Mouse (Mus musculus): ENCODE data around the gene Tmem238. TPM values are rescaled to one million over a fixed set of nuclear protein-coding genes. Genes with fewer than 3 reads are reported as not detected.
A peak's percentile ranks its signal among the peaks of the same experiment; 100 is the strongest.
"Not testable (repeated sequence)": the region's sequence is repeated elsewhere in the genome, so short reads cannot be mapped to it uniquely, and the experiment has no call there.

Tmem238 gene
- 6.1 and 6.2 TPM in 2 replicates for polyA plus RNA-seq (2012)

- TF ChIP-seq GATA1 (IDR thresholded peaks at IDR 0.05; ENCODE audit: low read length) (no peak), TAL1 (IDR thresholded peaks at IDR 0.05; ENCODE audit: low read length) (no peak)
- peaks cover 25% of the 10 kb centered on the region for H3K36me3 ChIP-seq (ENCODE audit: control insufficient read depth)
- H3K9me3 ChIP-seq (ENCODE audit: control insufficient read depth, low read length), result no peaks in the 10 kb centered on the region
- peak within 1 kb of the TSS; percentile 87 for H3K4me3 ChIP-seq (replicated peaks)
- no peaks in the 10 kb centered on the region for H3K27me3 ChIP-seq (ENCODE audit: control insufficient read depth)
- peaks cover 70% of the 10 kb centered on the region for H3K4me1 ChIP-seq (ENCODE audit: control insufficient read depth)
These were observed at the start of gene Tmem238 for GRCm38 (mm10) chr7:4789436-4789935. Gene Tmem238 (minus strand): TSS chr7:4789656.

- no peak overlapping the region for H3K4me3 ChIP-seq (replicated peaks)
- no peaks in the 10 kb centered on the region for H3K4me1 ChIP-seq (ENCODE audit: control insufficient read depth)
- H3K36me3 ChIP-seq (ENCODE audit: control insufficient read depth), result no peaks in the 10 kb centered on the region
- H3K27me3 ChIP-seq (ENCODE audit: control insufficient read depth), result peaks cover 82% of the 10 kb centered on the region
- no peaks in the 10 kb centered on the region for H3K9me3 ChIP-seq (ENCODE audit: control insufficient read depth, low read length)
- TF ChIP-seq GATA1 (IDR thresholded peaks at IDR 0.05; ENCODE audit: low read length), result no peak
- TF ChIP-seq TAL1 (IDR thresholded peaks at IDR 0.05; ENCODE audit: low read length), result no peak
These were observed 48.2 kb upstream of the Tmem238 start for GRCm38 (mm10) chr7:4837639-4838038.

GRCm38 (mm10) chr7:4836351-4836792 lies 46.9 kb upstream of the Tmem238 start:
- no peak overlapping the region for H3K4me3 ChIP-seq (replicated peaks)
- no peaks in the 10 kb centered on the region for H3K36me3 ChIP-seq (ENCODE audit: control insufficient read depth)
- H3K4me1 ChIP-seq (ENCODE audit: control insufficient read depth), result no peaks in the 10 kb centered on the region
- H3K27me3 ChIP-seq (ENCODE audit: control insufficient read depth), result peaks cover 76% of the 10 kb centered on the region
- H3K9me3 ChIP-seq (ENCODE audit: control insufficient read depth, low read length), result no peaks in the 10 kb centered on the region
- TF ChIP-seq GATA1 (IDR thresholded peaks at IDR 0.05; ENCODE audit: low read length) (no peak), TAL1 (IDR thresholded peaks at IDR 0.05; ENCODE audit: low read length) (no peak)

GRCm38 (mm10) chr7:4835631-4836327 lies 46.3 kb upstream of the Tmem238 start:
- Histone ChIP-seq H3K4me1 (ENCODE audit: control insufficient read depth) (no peaks in the 10 kb centered on the region), H3K9me3 (ENCODE audit: control insufficient read depth, low read length) (no peaks in the 10 kb centered on the region), H3K36me3 (ENCODE audit: control insufficient read depth) (no peaks in the 10 kb centered on the region), H3K27me3 (ENCODE audit: control insufficient read depth) (peaks cover 80% of the 10 kb centered on the region), H3K4me3 (replicated peaks) (no peak overlapping the region)
- TF ChIP-seq GATA1 (IDR thresholded peaks at IDR 0.05; ENCODE audit: low read length) (no peak), TAL1 (IDR thresholded peaks at IDR 0.05; ENCODE audit: low read length) (no peak)

- H3K4me3 ChIP-seq (replicated peaks), result no peak overlapping the region
- no peaks in the 10 kb centered on the region for H3K9me3 ChIP-seq (ENCODE audit: control insufficient read depth, low read length)
- no peaks in the 10 kb centered on the region for H3K36me3 ChIP-seq (ENCODE audit: control insufficient read depth)
- H3K27me3 ChIP-seq (ENCODE audit: control insufficient read depth), result peaks cover 44% of the 10 kb centered on the region
- TF ChIP-seq TAL1 (IDR thresholded peaks at IDR 0.05; ENCODE audit: low read length) (no peak), GATA1 (IDR thresholded peaks at IDR 0.05; ENCODE audit: low read length) (no peak)
- peaks cover 4% of the 10 kb centered on the region for H3K4me1 ChIP-seq (ENCODE audit: control insufficient read depth)
These were observed 41.0 kb upstream of the Tmem238 start for GRCm38 (mm10) chr7:4830476-4830875.

GRCm38 (mm10) chr7:4825365-4825764 lies 35.9 kb upstream of the Tmem238 start:
- Histone ChIP-seq H3K4me1 (ENCODE audit: control insufficient read depth) (peaks cover 4% of the 10 kb centered on the region), H3K4me3 (replicated peaks) (no peak overlapping the region), H3K27me3 (ENCODE audit: control insufficient read depth) (peaks cover 8% of the 10 kb centered on the region), H3K36me3 (ENCODE audit: control insufficient read depth) (no peaks in the 10 kb centered on the region), H3K9me3 (ENCODE audit: control insufficient read depth, low read length) (no peaks in the 10 kb centered on the region)
- TF ChIP-seq TAL1 (IDR thresholded peaks at IDR 0.05; ENCODE audit: low read length) (no peak), GATA1 (IDR thresholded peaks at IDR 0.05; ENCODE audit: low read length) (no peak)

GRCm38 (mm10) chr7:4822162-4822907 lies 32.9 kb upstream of the Tmem238 start:
- Histone ChIP-seq H3K4me3 (replicated peaks) (no peak overlapping the region), H3K27me3 (ENCODE audit: control insufficient read depth) (peaks cover 2% of the 10 kb centered on the region; the same call in 1 of the 2 replicates), H3K4me1 (ENCODE audit: control insufficient read depth) (peaks cover 4% of the 10 kb centered on the region), H3K9me3 (ENCODE audit: control insufficient read depth, low read length) (no peaks in the 10 kb centered on the region), H3K36me3 (ENCODE audit: control insufficient read depth) (no peaks in the 10 kb centered on the region)
- TF ChIP-seq TAL1 (IDR thresholded peaks at IDR 0.05; ENCODE audit: low read length) (no peak), GATA1 (IDR thresholded peaks at IDR 0.05; ENCODE audit: low read length) (no peak)

- no peaks in the 10 kb centered on the region for H3K36me3 ChIP-seq (ENCODE audit: control insufficient read depth)
- H3K4me3 ChIP-seq (replicated peaks), result no peak overlapping the region
- H3K27me3 ChIP-seq (ENCODE audit: control insufficient read depth), result peaks cover 2% of the 10 kb centered on the region; the same call in 1 of the 2 replicates
- no peak for TF ChIP-seq GATA1 (IDR thresholded peaks at IDR 0.05; ENCODE audit: low read length)
- TF ChIP-seq TAL1 (IDR thresholded peaks at IDR 0.05; ENCODE audit: low read length), result no peak
- no peaks in the 10 kb centered on the region for H3K9me3 ChIP-seq (ENCODE audit: control insufficient read depth, low read length)
- peaks cover 3% of the 10 kb centered on the region for H3K4me1 ChIP-seq (ENCODE audit: control insufficient read depth)
These were observed 32.2 kb upstream of the Tmem238 start for GRCm38 (mm10) chr7:4821690-4822089.

- not testable (repeated sequence) for H3K9me3 ChIP-seq (ENCODE audit: control insufficient read depth, low read length); H3K4me3 ChIP-seq (replicated peaks); H3K27me3 ChIP-seq (ENCODE audit: control insufficient read depth); H3K4me1 ChIP-seq (ENCODE audit: control insufficient read depth); H3K36me3 ChIP-seq (ENCODE audit: control insufficient read depth)
These were observed 31.5 kb upstream of the Tmem238 start for GRCm38 (mm10) chr7:4820925-4821324.
